Mouse (Mus musculus): ENCODE measurements around the gene Rgs7.

Rgs7 gene

DNA sequence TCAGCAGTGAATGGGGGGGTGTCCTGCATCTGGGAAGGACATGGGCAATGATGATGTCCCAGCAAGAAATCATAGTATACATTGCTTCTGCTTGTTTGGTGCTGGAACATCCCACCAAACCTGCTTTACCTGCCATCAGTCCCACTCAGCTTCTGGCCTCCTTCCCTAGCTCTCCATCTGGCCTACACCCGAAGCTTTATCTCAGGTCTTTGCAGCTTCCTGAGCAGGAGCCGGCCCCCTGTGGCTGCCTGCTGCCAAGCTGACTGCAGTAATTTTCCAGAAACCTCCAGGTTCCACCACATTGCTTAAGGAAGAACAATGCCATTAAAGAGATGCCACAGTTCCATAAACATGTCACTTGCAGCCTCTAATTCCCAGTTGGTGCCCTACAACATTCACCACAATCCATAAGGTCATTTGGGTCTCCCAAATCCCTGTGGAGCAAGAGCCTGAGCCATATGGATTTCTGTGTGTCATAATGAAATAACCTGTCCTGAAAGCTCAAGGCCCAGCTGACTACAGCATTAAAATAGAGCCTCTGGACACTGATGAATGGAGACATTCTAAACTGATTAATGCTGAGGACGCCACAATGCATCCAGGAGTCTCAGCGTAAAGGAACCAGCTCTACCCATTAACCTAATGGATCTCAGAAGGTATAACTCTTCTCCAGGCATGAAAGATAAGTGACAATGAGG lies 60.8 kb downstream of the Rgs7 start:
- DNase-seq (ENCODE audit: low spot score), result no peak

DNA sequence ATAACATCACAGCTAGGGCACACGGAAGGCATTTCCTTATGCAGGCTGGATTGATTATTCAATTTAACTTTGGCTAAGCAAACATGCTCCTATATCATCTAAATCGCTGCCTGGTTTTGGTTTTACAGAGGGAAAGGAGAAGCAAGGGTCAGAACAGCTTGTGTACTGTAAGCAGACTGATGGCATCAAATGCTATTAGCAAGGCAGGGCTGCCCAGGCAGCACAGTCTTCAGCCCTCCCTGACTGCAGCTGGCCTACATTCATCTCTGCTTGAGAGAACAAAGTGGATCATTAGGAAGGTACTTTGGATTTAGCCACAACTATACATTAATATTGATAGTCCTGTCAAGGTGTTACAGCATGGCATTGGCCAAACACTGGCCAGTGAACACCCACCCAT lies 65.2 kb downstream of the Rgs7 start:
- DNase-seq (ENCODE audit: low spot score), result no peak

DNA sequence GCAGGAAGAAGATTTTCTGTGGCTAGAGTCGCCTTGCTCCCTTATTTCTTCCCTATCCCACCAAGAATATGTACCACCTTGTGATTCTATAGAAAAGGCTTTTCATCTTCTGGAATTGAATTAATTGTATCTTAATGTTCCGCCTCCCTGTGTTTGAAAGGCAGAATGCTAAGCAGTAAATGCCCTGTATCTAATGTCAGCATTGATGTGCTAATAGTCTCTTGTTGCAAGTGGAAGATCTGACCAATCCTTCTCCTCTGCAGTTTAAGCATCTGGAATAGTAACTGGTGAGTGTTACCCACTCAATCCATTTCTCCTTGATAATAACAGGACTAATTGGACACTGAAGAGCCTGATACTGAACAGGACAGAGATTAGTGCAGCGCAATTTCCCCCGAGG lies 65.9 kb downstream of the Rgs7 start:
- DNase-seq (ENCODE audit: low spot score), result no peak

DNA sequence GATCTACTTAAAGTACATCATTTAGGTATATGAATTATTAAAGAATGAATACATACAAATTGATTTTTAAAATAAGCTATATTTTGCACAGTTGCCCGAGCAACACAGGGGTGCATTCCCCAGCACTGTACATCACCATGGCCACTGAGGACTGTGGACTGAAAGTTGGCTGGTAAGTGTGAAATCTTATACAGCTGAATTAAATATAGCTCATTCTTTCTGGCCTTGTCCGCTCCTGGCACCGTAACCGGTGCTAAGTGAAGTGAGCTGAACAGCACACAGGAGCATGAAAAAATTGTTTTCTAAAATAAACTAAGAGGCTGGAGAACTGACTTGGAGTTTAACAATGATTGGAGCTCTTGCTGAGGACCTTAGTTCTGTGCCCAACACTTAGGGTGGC lies 71.4 kb downstream of the Rgs7 start:
- DNase-seq (ENCODE audit: low spot score), result no peak

DNA sequence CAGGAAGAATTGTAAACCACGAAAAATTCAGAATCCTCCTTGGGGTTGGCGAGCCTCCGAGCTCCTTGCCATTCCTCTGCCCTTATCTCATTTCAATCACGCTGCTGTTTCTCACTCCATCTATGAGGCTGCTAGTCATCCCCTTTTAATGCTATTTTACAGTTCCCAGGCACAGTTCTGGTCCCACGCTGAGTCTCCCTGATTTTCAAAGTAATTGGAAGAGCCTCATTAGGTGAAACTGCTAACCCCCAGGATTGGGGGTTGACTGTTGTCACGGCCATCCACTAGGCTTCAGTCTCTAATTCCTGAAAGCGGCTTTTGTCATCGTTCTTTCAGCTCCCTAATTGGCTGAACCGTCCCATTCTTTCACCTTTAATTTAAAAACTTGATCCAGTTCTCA lies 76.6 kb downstream of the Rgs7 start:
- DNase-seq (ENCODE audit: low spot score), result no peak

DNA sequence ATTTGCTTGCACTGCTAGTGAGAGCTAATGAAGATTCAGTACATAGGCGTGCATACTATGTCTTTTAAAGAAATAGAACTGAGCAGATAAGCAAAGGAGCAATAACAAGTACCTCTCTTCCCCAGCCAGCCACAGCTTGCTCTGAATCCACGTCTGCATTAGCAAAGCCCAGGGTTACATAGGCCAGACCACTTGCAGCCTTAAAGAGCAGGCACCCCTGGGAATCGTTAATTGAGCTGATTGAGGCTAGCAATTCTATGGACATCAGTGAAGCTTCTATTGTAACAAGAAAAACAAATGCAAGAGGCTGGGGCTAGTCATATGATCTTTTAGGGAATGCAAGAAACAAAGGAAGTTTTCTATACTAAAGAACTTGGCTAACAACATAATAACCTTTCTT lies 81.9 kb downstream of the Rgs7 start:
- no peak for DNase-seq (ENCODE audit: low spot score)

DNA sequence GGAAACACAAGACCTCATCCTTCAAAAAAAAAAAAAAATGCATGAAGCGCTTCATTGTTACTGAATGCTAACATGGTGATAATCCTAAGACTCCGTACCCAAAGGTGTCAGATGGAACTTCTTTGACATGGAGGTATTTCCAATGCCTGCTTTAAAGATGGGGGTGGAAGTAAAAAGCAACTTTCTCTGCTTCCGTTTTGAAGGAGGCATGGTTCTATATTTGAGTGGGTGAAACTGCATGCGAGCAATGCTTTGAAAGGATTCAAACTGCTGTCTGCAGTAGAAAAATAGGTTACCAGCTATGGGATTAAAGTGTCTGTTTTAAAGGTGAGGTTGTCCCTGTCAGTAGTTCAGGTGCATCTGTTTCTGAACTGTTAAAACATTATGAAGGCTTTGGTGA lies 100.4 kb downstream of the Rgs7 start:
- no peak for DNase-seq (ENCODE audit: low spot score)

DNA sequence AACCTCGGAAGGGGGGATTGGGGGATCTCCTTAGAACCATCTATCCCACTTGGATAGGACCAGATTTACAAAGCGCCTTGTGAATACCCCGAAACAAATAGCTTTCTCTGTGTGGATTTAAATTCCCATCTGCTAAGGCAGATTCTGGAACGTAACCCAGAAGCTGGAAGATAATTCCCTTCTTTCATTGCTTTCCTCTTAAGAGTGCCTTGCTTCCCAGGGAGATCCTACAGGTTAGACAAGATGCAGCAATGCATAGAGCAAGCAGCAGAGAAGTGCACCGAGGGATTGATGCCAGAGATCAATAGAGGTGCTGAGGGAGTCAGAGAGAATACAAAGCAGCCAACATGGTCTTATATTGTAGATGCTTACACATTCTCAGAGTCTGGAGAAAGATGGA lies 103.0 kb downstream of the Rgs7 start:
- no peak for DNase-seq (ENCODE audit: low spot score)

DNA sequence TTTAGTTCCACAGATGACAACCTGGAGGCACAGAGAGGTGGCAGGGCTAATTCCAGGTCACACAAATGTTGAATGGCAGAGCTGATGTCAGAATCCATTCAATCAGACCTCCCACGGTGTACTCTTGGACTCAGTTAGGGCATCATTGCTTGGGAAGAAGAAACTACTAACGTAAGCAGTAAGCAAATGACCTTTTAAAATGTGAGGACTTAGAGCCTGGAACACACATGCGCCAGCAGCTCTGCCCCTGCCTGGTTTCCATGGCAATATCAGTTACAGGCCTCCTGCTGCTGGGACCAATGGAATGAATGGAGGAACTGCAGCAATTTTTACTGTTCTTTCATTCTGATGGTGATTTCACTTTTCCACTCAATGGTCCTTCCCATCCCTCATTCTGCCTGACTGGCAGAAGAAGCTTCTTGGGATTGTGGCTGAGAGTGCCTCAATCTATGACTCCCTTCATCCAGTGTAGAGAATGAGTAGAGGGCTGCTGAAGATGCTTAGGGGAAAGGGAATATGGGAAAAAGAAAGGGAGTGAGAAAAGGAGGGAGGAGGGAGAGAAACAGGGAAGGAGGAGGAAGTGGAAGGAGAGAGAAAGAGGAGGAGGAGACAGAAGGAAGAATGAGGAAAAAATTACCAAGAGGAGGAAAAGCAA lies 106.6 kb downstream of the Rgs7 start:
- DNase-seq (ENCODE audit: low spot score), result no peak

DNA sequence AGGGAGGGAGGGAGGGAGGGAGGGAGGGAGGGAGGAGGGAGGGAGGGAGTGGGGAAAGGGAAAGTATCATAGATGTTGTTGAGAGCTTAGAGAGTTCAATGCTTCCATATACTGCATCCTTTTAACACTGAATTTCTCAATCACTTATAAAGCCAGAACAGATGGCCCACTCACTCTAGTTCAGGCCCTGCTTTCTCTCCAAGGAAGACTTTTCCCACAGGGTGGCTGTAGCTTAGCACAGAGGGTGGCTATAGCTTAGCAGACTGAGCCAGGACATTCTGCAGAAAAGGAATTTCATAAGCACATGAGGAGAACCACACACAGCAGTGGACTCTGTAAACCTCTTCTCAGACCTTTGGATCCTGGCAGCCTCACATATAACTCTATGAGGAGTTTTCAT lies 119.7 kb downstream of the Rgs7 start:
- DNase-seq (ENCODE audit: low spot score), result no peak

DNA sequence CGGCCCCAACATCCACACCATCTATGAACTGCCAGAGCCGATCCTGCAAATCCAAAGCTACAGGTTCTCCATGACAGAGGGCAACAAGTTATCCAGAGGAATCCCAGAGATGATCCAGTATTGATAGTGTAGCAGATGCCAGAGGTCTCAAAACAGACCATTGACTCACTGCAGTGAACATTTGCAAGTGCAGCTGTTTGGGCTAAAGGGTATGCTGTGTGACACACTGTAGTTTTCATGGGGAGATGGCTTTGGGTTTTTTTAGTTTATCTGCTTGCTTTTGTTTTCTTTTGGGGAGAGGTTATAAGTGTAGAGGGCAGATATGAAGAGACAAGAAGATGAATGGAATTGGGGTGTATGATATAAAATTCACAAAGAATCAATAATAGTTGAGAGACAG lies 124.2 kb downstream of the Rgs7 start:
- DNase-seq (ENCODE audit: low spot score), result no peak

DNA sequence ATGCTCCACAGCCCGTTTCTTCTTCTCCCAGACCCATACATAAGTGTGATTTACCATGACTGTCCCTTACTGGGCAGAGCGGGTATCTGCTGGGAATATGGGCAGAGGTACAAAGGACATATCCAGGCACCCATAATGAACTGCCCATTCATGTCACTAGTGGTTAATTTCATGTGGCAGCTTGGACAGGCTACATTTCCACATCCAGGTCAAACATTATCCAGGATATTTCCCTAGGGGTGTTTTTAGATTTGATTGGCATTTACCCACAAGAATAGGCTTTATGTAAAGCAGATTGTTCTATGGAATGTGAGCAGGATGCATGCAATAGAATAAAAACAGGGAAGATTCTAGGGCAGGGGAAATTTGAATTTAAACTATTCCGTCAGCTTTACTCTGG lies 128.7 kb downstream of the Rgs7 start:
- no peak for DNase-seq (ENCODE audit: low spot score)

DNA sequence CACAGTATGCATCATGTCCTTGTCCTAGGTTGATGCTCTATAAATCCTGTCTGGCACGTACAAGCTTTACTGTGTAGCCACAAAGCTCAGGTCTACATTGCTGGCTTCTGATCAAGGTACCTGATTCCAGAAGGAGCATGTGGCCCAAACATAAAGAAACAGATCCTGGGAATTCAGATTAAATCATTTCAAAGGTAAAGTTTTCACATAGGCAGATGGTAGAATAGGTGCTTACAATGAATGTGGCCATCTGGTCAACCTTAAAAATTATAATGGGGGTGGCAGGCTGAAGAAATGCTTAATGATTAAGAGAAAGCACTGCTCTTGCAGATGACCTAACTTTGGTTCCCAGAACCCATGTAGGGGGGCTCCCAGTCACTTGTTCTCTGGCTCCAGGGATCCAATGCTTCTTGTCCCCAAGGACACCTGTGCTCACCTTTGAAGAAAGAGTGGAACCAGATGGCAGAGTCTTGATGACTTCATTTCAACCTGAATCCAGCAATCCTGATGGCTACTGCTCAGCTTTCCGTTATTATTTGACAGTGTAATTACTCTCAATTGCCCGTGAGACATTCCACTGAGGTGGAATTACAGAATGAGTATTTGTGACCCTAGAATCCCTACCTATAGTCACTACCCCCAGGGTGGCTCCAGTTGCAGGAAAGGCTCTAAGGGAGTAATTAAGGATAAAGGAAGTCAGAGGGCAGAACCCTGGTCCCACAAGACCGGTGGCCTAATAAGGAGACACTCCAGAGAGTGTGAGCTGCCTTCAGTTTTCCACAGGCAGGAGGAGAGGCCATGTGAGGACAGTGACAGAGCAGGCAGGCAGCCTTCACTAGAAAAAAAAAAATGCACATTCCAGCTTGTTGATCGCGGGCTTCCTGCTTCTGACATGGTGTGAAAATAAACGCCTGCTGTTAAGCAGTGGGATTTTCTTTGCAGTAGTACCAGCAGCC lies 132.6 kb downstream of the Rgs7 start:
- DNase-seq (ENCODE audit: low spot score), result no peak

DNA sequence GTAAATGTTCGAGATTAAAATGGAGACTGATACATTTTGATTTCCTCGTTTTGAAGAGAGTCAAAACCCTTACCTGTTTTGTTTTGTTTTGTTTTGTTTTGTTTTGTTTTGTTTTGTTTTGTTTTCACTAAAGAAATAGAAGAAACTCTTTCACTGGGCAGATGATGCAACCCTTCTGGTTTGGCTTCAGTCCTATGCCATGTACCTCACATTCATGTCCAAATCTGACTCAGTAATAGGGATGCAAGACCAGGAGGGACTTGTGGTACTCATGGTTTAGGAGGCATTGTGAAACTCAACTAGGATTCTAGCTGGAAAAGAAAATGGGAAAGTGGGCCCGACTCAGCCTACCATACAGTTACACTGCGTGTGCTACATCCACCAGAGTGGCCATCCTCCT lies 139.4 kb downstream of the Rgs7 start:
- no peak for DNase-seq (ENCODE audit: low spot score)

DNA sequence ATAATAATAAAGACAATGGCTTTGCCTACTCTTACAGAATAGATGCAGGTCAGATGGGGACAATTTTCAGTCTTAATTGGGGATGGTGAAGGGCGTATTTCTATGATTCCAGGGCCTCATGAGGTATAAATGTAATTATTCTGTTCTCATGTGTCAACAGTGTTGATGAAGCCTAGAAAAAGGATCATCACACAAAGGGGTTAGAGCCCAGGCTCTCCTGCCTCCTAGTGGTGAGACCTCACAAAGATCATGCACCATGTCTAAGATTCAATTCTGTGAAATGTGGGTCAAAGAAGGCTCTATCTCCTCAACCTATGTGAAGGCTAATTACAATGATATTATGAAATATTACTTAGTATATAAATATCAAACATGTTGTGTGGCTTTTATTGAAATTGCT lies 146.1 kb downstream of the Rgs7 start:
- DNase-seq (ENCODE audit: low spot score), result no peak

DNA sequence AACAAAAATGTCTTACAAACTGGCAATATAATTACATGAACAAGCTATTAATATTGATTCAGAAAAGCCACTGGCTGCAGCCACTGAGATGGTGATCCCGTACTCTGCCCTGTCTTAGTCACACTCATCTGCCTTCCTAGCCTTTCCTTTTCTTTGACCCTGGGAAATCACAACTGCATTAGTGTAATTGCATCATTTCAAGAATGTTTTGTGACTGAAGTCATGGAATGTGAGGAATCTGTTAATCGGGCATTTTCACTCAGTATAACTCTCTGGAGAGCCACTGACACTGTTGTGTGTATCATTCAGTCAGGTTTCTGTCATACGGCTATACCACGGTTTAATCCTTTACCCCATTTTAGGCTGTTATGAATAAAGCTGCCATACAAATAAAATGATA lies 156.1 kb downstream of the Rgs7 start:
- no peak for DNase-seq (ENCODE audit: low spot score)

DNA sequence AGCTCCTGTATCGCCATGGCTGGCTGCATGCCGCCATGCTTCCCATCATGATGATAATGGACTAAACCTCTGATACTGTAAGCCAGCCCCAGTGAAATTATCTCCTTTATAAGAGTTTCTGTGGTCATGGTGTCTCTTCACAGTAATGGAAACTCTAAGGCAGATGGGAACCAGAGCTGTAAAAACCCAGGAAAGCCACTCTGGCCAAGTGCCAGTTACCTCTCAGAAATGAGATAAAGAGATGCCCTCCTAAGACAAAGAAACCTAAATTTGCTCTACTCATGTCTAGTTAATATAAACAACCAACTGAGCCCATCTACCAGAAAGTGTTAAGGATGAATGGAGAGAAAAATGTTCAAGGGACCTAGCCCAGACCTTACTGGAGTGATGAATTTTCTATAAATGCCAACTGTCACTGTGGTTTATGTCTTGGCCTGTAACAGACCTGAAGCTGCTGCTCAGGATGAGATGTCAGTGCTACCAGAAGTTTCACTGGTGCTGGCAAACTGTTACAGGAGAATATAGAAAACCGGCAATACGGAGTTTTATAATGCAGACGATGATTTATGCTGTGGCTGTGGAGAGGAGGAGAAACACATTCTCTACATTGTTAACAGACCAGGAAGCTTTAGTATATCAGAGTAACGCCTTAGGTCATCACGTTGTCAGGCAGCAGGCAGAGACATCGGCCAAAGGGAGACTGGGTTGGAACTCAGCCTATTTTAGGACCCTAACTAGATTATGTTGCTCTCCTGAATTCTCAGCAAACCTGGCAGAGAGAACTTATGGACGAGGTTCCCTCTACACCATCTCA lies 159.1 kb downstream of the Rgs7 start:
- no peak for DNase-seq (ENCODE audit: low spot score)

DNA sequence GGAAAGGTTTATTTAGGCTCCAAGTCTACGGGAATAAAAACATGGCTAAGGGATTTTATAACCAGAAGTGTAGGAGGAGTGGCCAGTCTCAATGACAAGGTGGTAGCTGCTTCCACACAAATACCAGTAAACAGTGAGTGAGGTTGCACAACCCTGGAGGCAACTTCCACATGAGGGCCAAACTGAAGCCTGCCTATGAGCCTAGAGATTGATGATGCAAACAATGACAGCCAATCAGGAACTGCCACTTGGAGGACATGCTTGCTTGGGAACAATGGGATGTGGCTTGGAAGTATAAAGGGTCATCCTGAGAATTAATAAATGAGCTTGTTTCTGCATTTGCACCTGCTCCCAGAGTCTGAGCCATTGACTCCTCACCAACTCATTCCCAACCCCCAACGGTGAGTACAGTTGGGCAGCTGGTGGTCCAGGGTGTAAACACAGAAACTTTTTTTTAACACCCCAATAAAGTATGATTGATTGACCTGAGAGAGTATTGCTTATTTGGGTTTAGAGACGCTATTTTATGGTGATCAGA lies 162.3 kb downstream of the Rgs7 start:
- DNase-seq (ENCODE audit: low spot score), result no peak

DNA sequence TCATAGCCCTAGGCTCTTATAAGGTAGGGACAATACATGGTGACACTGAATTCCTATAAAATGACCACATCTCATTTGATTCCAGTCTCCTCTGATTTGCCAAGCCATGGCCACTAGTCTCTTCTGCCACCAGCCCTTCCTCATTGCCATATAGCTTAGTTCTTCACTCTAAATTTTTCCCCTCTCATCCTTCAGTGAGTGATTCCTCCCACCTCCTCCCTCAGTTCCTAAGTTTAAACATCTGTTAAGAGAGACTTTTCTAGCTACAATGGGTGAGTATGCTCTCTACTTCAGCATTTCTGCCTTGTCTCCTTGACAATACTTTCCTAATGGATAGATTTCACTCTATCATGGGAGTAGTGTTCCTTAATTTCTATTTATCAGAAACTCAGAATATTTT lies 169.5 kb downstream of the Rgs7 start:
- no peak for DNase-seq (ENCODE audit: low spot score)

DNA sequence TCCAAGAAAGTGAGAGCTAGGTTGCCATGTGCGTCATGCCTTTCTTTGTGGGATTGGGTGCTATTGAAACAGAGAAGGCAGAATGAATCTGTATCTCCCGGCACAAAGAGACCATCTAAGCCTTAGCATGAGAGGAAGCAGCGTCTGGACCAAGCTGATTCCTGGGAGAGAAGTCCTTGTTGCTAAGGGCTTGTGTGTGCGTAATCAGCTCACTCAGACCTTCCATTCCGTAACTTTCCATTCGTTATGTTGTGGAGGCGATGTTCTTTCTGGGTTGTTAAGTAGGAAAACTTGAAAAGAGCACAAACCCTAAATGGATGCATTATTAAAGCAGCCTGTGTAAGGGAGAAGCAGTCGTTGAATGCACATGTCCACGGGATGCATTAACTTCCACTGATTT lies 173.1 kb downstream of the Rgs7 start:
- no peak for DNase-seq (ENCODE audit: low spot score)

DNA sequence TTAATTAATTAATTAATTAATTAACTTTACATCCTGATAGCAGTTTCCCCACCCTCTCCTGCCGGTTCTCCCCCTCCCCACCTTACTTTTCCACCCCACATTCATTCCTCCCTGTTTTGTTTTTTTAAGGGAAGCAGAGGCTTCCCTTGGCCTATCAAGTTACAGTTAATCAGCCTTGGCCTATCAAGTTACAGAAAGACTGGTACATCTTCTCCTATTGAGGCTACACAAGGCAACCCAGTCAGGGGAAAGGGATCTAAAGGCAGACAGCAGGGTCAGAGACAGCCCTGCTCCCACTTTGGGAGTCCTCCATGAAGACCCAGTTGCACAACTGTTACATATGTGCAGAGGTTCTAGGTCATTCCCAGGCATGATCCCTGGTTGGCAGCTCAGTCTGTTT lies 175.0 kb downstream of the Rgs7 start:
- DNase-seq (ENCODE audit: low spot score), result no peak

DNA sequence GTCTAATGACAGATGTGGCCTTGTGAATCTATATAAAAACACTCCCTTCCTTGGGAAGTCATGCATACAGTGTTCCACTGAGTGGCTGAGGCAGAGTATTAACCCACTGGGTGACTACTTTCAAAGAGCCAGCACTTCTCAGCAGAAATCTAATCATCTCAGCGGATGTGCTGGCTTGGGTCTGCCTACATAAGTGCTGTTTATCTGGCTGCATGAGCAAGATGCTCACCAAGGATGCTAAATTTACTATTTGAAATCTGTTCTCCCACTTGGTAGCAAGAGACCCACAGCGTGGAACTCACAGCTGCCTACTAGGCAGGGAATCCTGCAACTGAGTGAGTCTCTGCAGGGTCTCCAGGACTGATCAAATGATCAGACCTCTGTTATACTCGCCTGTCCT lies 184.7 kb downstream of the Rgs7 start:
- no peak for DNase-seq (ENCODE audit: low spot score)

Data from urinary bladder, postnatal 14 days (tissue).